9 mouse cellular contexts compared by ENCODE assay signal in genomic region chr10:38908277-38908676, GRCm38 (mm10). TPM values are rescaled to one million over a fixed set of nuclear protein-coding genes. Genes with fewer than 3 reads are reported as not detected.
DNase-seq lines count a peak whose midpoint lies in the region; ATAC-seq and TF ChIP-seq lines count a peak whose summit lies in the region.
"Had no signal": no experiment of that assay in that cellular context is flagged by ENCODE, and none has a peak within 500 bp of the region (broad histone marks: within the 10 kb centered on the region; RNA-seq: fewer than 3 reads in every experiment).

No protein-coding gene starts in this region.

- H3K27ac ChIP-seq in intestine, postnatal 0 days (ENCODE audit: low read depth, low read length) = peak overlapping the region; percentile 69
- H3K27ac ChIP-seq in midbrain, postnatal 0 days (ENCODE audit: low read depth, low read length) = no peak overlapping the region
- H3K27ac ChIP-seq: liver, embryonic 14.5 days had no signal

- TF ChIP-seq CTCF in intestine, postnatal 0 days (IDR thresholded peaks at IDR 0.05; ENCODE audit: low read depth) = no peak
- no peak for TF ChIP-seq CTCF in midbrain, postnatal 0 days (IDR thresholded peaks at IDR 0.05)

- no peaks in the 10 kb centered on the region for H3K36me3 ChIP-seq in intestine, postnatal 0 days (ENCODE audit: control insufficient read depth, insufficient read depth)
- no peaks in the 10 kb centered on the region for H3K36me3 ChIP-seq in midbrain, postnatal 0 days (ENCODE audit: insufficient read depth, low read length)

- H3K4me1 ChIP-seq in intestine, postnatal 0 days (replicated peaks; ENCODE audit: control insufficient read depth, insufficient read depth, low read length) = 0 out of 2 replicates have a peak, but pooled peaks cover 7% of the 10 kb centered on the region
- H3K4me1 ChIP-seq in midbrain, postnatal 0 days (ENCODE audit: insufficient read depth, low read length) = no peaks in the 10 kb centered on the region

- no peaks in the 10 kb centered on the region for H3K27me3 ChIP-seq in intestine, postnatal 0 days (replicated peaks; ENCODE audit: control insufficient read depth, insufficient read depth, low read length)
- H3K27me3 ChIP-seq in midbrain, postnatal 0 days (ENCODE audit: insufficient read depth, low read length) = no peaks in the 10 kb centered on the region

- no peaks in the 10 kb centered on the region for H3K9me3 ChIP-seq in intestine, postnatal 0 days (ENCODE audit: control insufficient read depth)
- no peaks in the 10 kb centered on the region for H3K9me3 ChIP-seq in midbrain, postnatal 0 days (ENCODE audit: low read length)

- peak; percentile 86 for DNase-seq in MN1 (ENCODE audit: low spot score)
- DNase-seq in cerebellum, adult 11-12 months = peak; percentile 8
- DNase-seq in gastrocnemius, postnatal 25 days = peak; percentile 79
- DNase-seq in left cerebral cortex, adult 8-10 months (ENCODE audit: low spot score in 2 of 2) = peak; percentile 21 to 92
- peak; percentile 79 for DNase-seq in midbrain, postnatal 0 days (ENCODE audit: low spot score)
- DNase-seq in urinary bladder, postnatal 36 days (ENCODE audit: low spot score in 2 of 2) = peak; percentile 62 to 72
- no peak for DNase-seq in T-cell, adult 2 months (ENCODE audit: low spot score)

- H3K4me3 ChIP-seq in intestine, postnatal 0 days (ENCODE audit: low read depth, low read length) = no peak overlapping the region
- H3K4me3 ChIP-seq in midbrain, postnatal 0 days (ENCODE audit: low read depth, low read length) = no peak overlapping the region

- no peak overlapping the region for H3K4me2 ChIP-seq in intestine, postnatal 0 days (replicated peaks; ENCODE audit: low read depth)
- no peak overlapping the region for H3K4me2 ChIP-seq in midbrain, postnatal 0 days (ENCODE audit: low read depth, low read length, poor library complexity, severe bottlenecking)

- ATAC-seq in intestine, postnatal 0 days = 0 out of 2 replicates have a peak, but pooled peaks have one; percentile 36
- ATAC-seq in midbrain, postnatal 0 days (ENCODE audit: low FRiP score) = peak; percentile 52; the same call in 1 of the 2 replicates

- no peak overlapping the region for H3K9ac ChIP-seq in intestine, postnatal 0 days (ENCODE audit: low read depth, low read length)
- H3K9ac ChIP-seq in midbrain, postnatal 0 days (replicated peaks; ENCODE audit: low read length, poor library complexity, severe bottlenecking) = no peak overlapping the region
- H3K9ac ChIP-seq: liver, embryonic 14.5 days had no signal

- WGBS in intestine, postnatal 0 days = 35% methylated on average over 9 of the region's 9 CpGs
- 56% methylated on average over 9 of the region's 9 CpGs for whole genome bisulfite sequencing in midbrain, postnatal 0 days

RNA-seq across cellular contexts. Expression of gene Lama4, which starts 57.0 kb away (rescaled TPM):
- 10 to 100 TPM; 23.3 to 34.6 TPM for total RNA-seq in gastrocnemius, postnatal 25 days (2021)
- 27.2 and 28.3 TPM in 2 replicates for polyA plus RNA-seq in intestine, postnatal 0 days (2015; fragmentation: Nextera tagmentation; extraction: Ambion mirVana)
- 10 to 100 TPM in 2 of 4 experiments, 1 to 10 TPM in 2; 9.5 to 16.4 (median 11.6) TPM for total RNA-seq in left cerebral cortex, adult 8-10 months (2022)
- 20.2 and 27.8 TPM in 2 replicates for total RNA-seq in midbrain, postnatal 0 days (2014; rRNA removed)
- 9.8 and 12.6 TPM in 2 replicates for polyA plus RNA-seq in midbrain, postnatal 0 days (2015; fragmentation: Nextera tagmentation; extraction: Ambion mirVana)
